Mouse (Mus musculus) left cerebral cortex, adult 18-20 months (tissue): Measurements from ENCODE around the gene Slc6a19. TPM values are rescaled to one million over a fixed set of nuclear protein-coding genes. Genes with fewer than 3 reads are reported as not detected.

Source experiments
- DNase-seq, 2 experiments: peaks; one replicate each; pipeline ENCODE4 v3.0.0; 2021 to 2022; ENCODE audit warnings: low spot score in 2 of 2, mixed read lengths in 1 of 2
- total RNA-seq, 2 experiments: library from RNA; stranded (reverse); gene quantifications; 2 replicates each; pipeline ENCODE4 v1.2.3; 2021

The Slc6a19 gene
- total RNA-seq, 2 experiments from 2014 or later = not detected

DNA sequence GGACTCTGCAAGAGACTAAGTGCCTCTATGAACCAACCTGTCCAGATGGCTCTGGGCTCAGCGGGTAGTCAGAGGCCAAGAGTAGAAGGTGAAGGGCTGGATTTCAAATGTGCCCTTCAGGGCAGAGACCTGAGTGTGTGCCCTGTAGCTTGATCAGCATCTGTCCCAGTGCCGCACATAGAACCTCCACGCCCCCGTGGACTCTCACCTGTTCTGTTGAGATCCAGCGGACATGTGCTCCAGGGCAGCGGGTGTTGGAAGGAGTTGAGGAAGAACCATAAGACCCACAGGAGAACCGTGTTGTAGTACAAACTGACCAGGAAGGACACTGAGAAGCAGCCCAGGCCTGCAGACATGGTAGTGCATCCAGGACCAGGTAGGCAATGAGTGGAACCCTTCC lies 29.5 kb downstream of the Slc6a19 start:
- no peak for DNase-seq

DNA sequence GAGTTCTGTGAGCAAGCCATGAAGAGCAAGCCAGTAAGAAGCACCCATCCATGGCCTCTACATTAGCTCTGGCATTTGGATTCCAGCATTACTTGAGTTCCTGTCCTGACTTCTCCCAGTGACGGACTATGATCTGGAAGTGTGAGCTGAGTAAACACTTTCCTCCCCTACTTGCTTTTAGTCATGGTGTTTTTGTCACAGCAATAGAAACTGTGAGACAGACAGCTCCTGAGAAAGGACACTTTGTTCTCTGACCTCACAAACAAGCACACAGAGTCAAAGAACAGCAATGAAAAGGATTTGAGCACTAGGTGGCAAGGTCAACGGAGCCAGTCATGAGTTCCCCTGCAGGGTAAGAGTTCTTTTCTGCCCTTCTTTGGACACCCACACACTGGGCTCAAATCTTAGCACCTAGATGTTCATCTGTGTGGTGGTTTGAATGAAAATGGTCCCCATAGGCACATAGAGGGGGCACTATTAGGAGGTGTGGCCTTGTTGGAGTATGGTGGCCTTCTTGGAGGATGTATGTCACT lies 44.4 kb downstream of the Slc6a19 start:
- no peak for DNase-seq

DNA sequence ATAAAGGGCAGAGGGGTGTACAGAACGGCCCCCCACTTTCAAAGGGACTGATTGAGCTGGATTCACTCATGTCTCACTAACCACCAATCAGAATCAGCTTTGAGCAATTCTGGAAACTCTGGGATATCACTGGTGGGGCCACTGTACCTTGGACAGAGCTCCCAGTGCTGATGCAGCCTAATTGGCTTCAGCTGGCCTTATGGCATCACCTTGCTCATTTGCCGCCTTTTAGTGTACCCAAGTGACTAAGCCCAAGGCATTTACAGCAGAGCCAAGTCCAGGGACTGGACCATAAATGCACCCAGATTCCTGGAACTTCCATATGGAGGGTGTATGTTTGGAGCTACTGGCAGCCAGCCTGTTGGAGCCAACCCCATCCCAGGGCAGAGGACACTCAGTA lies 45.7 kb downstream of the Slc6a19 start:
- DNase-seq = no peak

DNA sequence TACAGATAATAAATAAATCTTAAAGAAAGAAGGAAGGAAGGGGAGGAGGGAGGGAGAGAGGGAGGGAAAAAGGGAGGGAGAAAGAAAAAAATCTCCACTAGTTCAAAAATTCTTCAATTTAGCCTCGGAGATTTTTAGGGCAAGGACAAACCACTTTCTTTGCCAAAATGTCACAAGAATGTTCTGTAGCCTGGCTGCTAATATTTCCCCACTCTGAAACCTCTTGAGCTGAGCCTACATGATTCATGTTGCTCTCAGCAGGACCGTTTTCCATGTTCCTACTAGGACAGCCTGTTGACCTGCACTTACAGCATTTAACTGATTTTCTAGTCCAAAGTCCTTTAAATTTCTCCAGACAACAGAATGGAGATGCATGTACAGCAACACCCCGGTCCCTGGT lies 49.7 kb downstream of the Slc6a19 start:
- DNase-seq = no peak

DNA sequence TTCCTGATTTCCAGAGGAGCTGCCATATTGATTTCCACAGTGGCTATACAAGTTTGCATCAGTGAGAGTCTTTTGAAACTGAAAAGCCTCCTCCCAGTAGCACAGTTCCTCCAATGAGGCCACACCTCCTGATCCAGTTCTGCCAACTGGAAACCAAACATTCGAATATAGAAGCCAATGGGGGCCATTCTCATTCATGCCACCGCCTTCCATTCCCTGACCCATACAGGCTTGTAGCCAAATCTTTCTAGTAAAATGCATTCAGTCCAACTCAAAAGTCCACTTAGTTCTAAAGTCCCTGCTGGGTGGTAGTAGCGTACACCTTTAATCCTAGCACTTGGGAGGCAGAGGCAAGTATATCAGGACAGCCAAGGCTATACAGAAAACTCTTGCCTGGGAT lies 51.4 kb downstream of the Slc6a19 start:
- no peak for DNase-seq

DNA sequence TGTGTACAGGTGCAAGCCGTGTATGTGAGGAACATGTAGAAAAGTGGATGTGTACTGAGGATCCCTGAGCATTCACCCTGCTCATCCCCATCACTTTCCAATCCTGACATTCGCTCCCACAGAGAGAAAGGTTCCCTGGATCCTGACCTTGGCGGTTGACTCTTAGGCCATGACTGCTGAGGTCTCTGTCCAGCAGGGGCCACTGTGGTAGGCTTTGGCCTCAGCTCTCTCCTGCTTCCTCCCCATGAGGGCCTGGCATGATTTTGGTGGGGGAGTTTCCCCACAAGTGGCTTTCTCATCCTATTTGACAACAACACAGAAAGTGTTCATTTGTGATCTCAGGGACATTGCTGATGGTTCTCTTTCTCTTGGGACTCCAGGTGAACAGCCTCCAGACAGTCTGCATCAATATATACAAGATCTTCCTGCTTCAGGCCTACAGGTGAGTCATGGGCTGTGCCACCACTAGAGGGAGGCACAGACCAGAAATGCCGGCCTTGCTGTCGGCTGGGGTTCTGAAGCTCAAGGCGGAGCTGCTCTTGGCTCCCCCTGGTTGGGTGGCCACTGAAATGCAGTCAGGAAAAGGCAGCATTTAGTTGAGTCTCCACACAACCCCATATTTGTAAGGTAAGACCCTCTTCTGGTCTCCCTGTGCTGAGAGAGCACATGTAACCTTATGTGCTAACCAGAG lies 58.1 kb downstream of the Slc6a19 start:
- peak; percentile 53 to 60 for DNase-seq

DNA sequence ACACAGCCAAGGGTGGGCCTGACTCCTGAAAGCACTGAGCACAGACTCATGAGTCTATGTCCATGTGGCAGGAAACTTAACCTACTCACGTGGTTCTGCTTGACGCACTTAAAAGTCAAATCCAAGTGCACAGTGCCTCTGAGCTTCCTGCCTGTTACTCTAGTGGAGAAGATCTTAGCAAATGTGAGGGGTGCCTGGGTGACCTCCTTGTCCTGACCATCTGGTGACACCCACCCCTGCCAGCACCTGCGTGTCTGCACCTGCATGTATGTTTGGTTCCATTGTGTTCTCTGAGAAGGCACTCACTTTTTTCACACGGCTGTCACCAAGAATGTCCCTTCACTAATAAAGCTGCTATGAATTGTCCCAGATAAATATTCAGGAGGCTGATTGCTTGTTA lies 63.4 kb downstream of the Slc6a19 start:
- no peak for DNase-seq

DNA sequence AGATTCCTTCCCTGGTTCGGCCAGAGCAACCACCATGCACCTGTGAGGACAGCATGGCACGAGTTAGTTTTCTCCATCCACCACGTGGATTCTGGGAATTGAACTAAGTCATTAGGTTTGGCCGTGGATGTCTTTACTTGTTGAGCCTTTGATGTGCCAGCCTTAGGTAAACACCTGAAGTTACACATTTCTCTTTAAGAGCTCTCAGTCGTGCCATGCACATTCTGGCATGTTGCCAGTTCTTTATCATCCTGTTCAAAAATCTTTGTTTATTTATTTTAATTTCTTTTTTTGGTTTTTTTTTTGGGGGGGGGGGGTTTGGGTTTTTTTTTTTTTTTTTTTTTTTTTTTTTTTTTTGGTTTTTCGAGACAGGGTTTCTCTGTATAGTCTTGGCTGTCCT lies 66.8 kb downstream of the Slc6a19 start:
- no peak for DNase-seq

DNA sequence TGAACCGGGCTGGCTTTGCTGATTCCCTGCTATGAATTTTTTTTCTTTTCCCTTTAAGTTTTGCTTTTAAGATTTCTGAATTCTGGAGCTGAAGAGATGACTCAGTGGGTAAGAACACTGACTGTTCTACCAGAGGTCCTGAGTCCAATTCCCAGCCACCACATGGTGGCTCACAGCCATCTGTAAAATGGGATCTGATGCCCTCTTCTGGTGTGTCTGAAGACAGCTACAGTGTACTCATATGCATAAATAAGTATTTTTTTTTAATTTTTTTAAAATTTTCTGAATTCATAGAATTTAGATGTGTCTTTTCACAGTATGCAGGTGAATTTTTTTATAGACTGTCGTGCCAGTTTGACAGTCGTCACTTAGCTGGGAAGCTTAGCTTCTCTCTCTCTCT lies 72.8 kb downstream of the Slc6a19 start:
- no peak for DNase-seq

Other genes starting within 250 kb of the Slc6a19 start
- 10 to 100 TPM; 45.9 to 48.0 TPM for gene Lpcat1, start 237.7 kb downstream of the Slc6a19 start, total RNA-seq
- gene Slc6a3, start 168.1 kb downstream of the Slc6a19 start, total RNA-seq = under 1 TPM in 1 of 2 experiments, not detected in 1; 0.16 TPM
- gene Clptm1l, start 100.9 kb downstream of the Slc6a19 start, total RNA-seq = 100 to 1,000 TPM; 109 to 128 TPM
- gene Tert, start 78.0 kb downstream of the Slc6a19 start, total RNA-seq = 1 to 10 TPM; 2.6 to 3.0 TPM
- not detected for gene Slc6a18, start 26.8 kb downstream of the Slc6a19 start, total RNA-seq
- 1 to 10 TPM; 4.5 to 5.0 TPM for gene Slc12a7, start 28.2 kb upstream of the Slc6a19 start, total RNA-seq
- gene Nkd2, start 142.8 kb upstream of the Slc6a19 start, total RNA-seq = 1 to 10 TPM; 2.4 to 2.8 TPM
- under 1 TPM; 0.37 to 0.79 TPM for gene Trip13, start 232.9 kb upstream of the Slc6a19 start, total RNA-seq
- 10 to 100 TPM; 75.9 to 85.0 TPM for gene Brd9, start 232.9 kb upstream of the Slc6a19 start, total RNA-seq